Mouse (Mus musculus): Measurements from ENCODE around the gene Irs3. TPM values are rescaled to one million over a fixed set of nuclear protein-coding genes. Genes with fewer than 3 reads are reported as not detected.

Gene Irs3
- polyA plus RNA-seq, 1 experiment from 2014 or later: 0.09 TPM

GRCm38 (mm10) chr5:137670240-137670639, 24.7 kb upstream of the Irs3 start:
- Histone ChIP-seq H3K4me3 (replicated peaks; ENCODE audit: low read length) (no peak overlapping the region), H3K4me2 (ENCODE audit: low read length) (no peak overlapping the region), H3K27me3 (replicated peaks; ENCODE audit: control insufficient read depth, insufficient read depth, low read length) (no peaks in the 10 kb centered on the region), H3K9ac (replicated peaks; ENCODE audit: low read depth, low read length) (no peak overlapping the region), H3K9me3 (ENCODE audit: control insufficient read depth, low read length) (no peaks in the 10 kb centered on the region), H3K36me3 (ENCODE audit: control insufficient read depth, insufficient read depth) (peaks cover 7% of the 10 kb centered on the region), H3K27ac (ENCODE audit: low read length) (no peak overlapping the region), H3K4me1 (replicated peaks; ENCODE audit: control insufficient read depth, insufficient read depth, low read length) (peaks cover 10% of the 10 kb centered on the region; the same call in 1 of the 2 replicates)
- WGBS: 97% methylated on average over 1 of the region's 1 CpGs
- no peak for ATAC-seq

- ATAC-seq: no peak
- Histone ChIP-seq H3K4me2 (ENCODE audit: low read length) (no peak overlapping the region), H3K4me1 (replicated peaks; ENCODE audit: control insufficient read depth, insufficient read depth, low read length) (peaks cover 10% of the 10 kb centered on the region; the same call in 1 of the 2 replicates), H3K27me3 (replicated peaks; ENCODE audit: control insufficient read depth, insufficient read depth, low read length) (no peaks in the 10 kb centered on the region), H3K27ac (ENCODE audit: low read length) (peak overlapping the region; percentile 12), H3K9ac (replicated peaks; ENCODE audit: low read depth, low read length) (no peak overlapping the region), H3K9me3 (ENCODE audit: control insufficient read depth, low read length) (no peaks in the 10 kb centered on the region), H3K4me3 (replicated peaks; ENCODE audit: low read length) (no peak overlapping the region), H3K36me3 (ENCODE audit: control insufficient read depth, insufficient read depth) (peaks cover 12% of the 10 kb centered on the region)
- WGBS: 69% methylated on average over 10 of the region's 10 CpGs
Observed at GRCm38 (mm10) chr5:137668971-137669370, 23.5 kb upstream of the Irs3 start.

GRCm38 (mm10) chr5:137663057-137663456, 17.5 kb upstream of the Irs3 start:
- Histone ChIP-seq H3K9ac (replicated peaks; ENCODE audit: low read depth, low read length) (no peak overlapping the region), H3K27me3 (replicated peaks; ENCODE audit: control insufficient read depth, insufficient read depth, low read length) (no peaks in the 10 kb centered on the region), H3K27ac (ENCODE audit: low read length) (no peak overlapping the region), H3K4me1 (replicated peaks; ENCODE audit: control insufficient read depth, insufficient read depth, low read length) (no peaks in the 10 kb centered on the region), H3K36me3 (ENCODE audit: control insufficient read depth, insufficient read depth) (peaks cover 25% of the 10 kb centered on the region), H3K4me2 (ENCODE audit: low read length) (no peak overlapping the region), H3K4me3 (replicated peaks; ENCODE audit: low read length) (no peak overlapping the region), H3K9me3 (ENCODE audit: control insufficient read depth, low read length) (no peaks in the 10 kb centered on the region)
- 79% methylated on average over 9 of the region's 9 CpGs for WGBS
- no peak for ATAC-seq

- Histone ChIP-seq H3K9ac (replicated peaks; ENCODE audit: low read depth, low read length) (no peak overlapping the region), H3K27ac (ENCODE audit: low read length) (no peak overlapping the region), H3K9me3 (ENCODE audit: control insufficient read depth, low read length) (no peaks in the 10 kb centered on the region), H3K27me3 (replicated peaks; ENCODE audit: control insufficient read depth, insufficient read depth, low read length) (no peaks in the 10 kb centered on the region), H3K4me2 (ENCODE audit: low read length) (no peak overlapping the region), H3K4me1 (replicated peaks; ENCODE audit: control insufficient read depth, insufficient read depth, low read length) (no peaks in the 10 kb centered on the region), H3K4me3 (replicated peaks; ENCODE audit: low read length) (no peak overlapping the region), H3K36me3 (ENCODE audit: control insufficient read depth, insufficient read depth) (peaks cover 25% of the 10 kb centered on the region)
- 95% methylated on average over 6 of the region's 6 CpGs for WGBS
- ATAC-seq: no peak
Observed at GRCm38 (mm10) chr5:137660064-137660688, 14.7 kb upstream of the Irs3 start.

GRCm38 (mm10) chr5:137656977-137657376, 11.5 kb upstream of the Irs3 start:
- ATAC-seq: peak; percentile 84
- no peak overlapping the region for H3K4me3 ChIP-seq (replicated peaks; ENCODE audit: low read length)
- 30% methylated on average over 6 of the region's 6 CpGs for WGBS
- no peaks in the 10 kb centered on the region for H3K9me3 ChIP-seq (ENCODE audit: control insufficient read depth, low read length)
- H3K27ac ChIP-seq (ENCODE audit: low read length): no peak overlapping the region
- H3K4me1 ChIP-seq (replicated peaks; ENCODE audit: control insufficient read depth, insufficient read depth, low read length): no peaks in the 10 kb centered on the region
- no peaks in the 10 kb centered on the region for H3K27me3 ChIP-seq (replicated peaks; ENCODE audit: control insufficient read depth, insufficient read depth, low read length)
- H3K9ac ChIP-seq (replicated peaks; ENCODE audit: low read depth, low read length): no peak overlapping the region
- H3K36me3 ChIP-seq (ENCODE audit: control insufficient read depth, insufficient read depth): peaks cover 23% of the 10 kb centered on the region
- no peak overlapping the region for H3K4me2 ChIP-seq (ENCODE audit: low read length)

- Histone ChIP-seq H3K9ac (replicated peaks; ENCODE audit: low read depth, low read length) (no peak overlapping the region), H3K4me1 (replicated peaks; ENCODE audit: control insufficient read depth, insufficient read depth, low read length) (0 out of 2 replicates have a peak, but pooled peaks cover 2% of the 10 kb centered on the region), H3K4me2 (ENCODE audit: low read length) (no peak overlapping the region), H3K9me3 (ENCODE audit: control insufficient read depth, low read length) (no peaks in the 10 kb centered on the region), H3K27me3 (replicated peaks; ENCODE audit: control insufficient read depth, insufficient read depth, low read length) (no peaks in the 10 kb centered on the region), H3K27ac (ENCODE audit: low read length) (no peak overlapping the region), H3K36me3 (ENCODE audit: control insufficient read depth, insufficient read depth) (peaks cover 20% of the 10 kb centered on the region), H3K4me3 (replicated peaks; ENCODE audit: low read length) (no peak overlapping the region)
- no peak for ATAC-seq
- 83% methylated on average over 7 of the region's 7 CpGs for WGBS
Observed at GRCm38 (mm10) chr5:137654746-137655145, 9.2 kb upstream of the Irs3 start.

- WGBS: 90% methylated on average over 10 of the region's 10 CpGs
- no peak overlapping the region for H3K27ac ChIP-seq (ENCODE audit: low read length)
- H3K4me3 ChIP-seq (replicated peaks; ENCODE audit: low read length): no peak overlapping the region
- H3K9ac ChIP-seq (replicated peaks; ENCODE audit: low read depth, low read length): no peak overlapping the region
- H3K9me3 ChIP-seq (ENCODE audit: control insufficient read depth, low read length): no peaks in the 10 kb centered on the region
- H3K4me2 ChIP-seq (ENCODE audit: low read length): no peak overlapping the region
- 0 out of 2 replicates have a peak, but pooled peaks cover 5% of the 10 kb centered on the region for H3K4me1 ChIP-seq (replicated peaks; ENCODE audit: control insufficient read depth, insufficient read depth, low read length)
- peaks cover 16% of the 10 kb centered on the region for H3K36me3 ChIP-seq (ENCODE audit: control insufficient read depth, insufficient read depth)
- no peaks in the 10 kb centered on the region for H3K27me3 ChIP-seq (replicated peaks; ENCODE audit: control insufficient read depth, insufficient read depth, low read length)
- no peak for ATAC-seq
Observed at GRCm38 (mm10) chr5:137653366-137653765, 7.9 kb upstream of the Irs3 start.

GRCm38 (mm10) chr5:137652474-137652873, 7.0 kb upstream of the Irs3 start:
- Histone ChIP-seq H3K36me3 (ENCODE audit: control insufficient read depth, insufficient read depth) (peaks cover 16% of the 10 kb centered on the region), H3K4me2 (ENCODE audit: low read length) (no peak overlapping the region), H3K9me3 (ENCODE audit: control insufficient read depth, low read length) (no peaks in the 10 kb centered on the region), H3K9ac (replicated peaks; ENCODE audit: low read depth, low read length) (no peak overlapping the region), H3K27me3 (replicated peaks; ENCODE audit: control insufficient read depth, insufficient read depth, low read length) (no peaks in the 10 kb centered on the region), H3K4me1 (replicated peaks; ENCODE audit: control insufficient read depth, insufficient read depth, low read length) (0 out of 2 replicates have a peak, but pooled peaks cover 5% of the 10 kb centered on the region), H3K27ac (ENCODE audit: low read length) (no peak overlapping the region), H3K4me3 (replicated peaks; ENCODE audit: low read length) (no peak overlapping the region)
- peak; percentile 47 for ATAC-seq
- WGBS: 19% methylated on average over 3 of the region's 3 CpGs

GRCm38 (mm10) chr5:137649669-137650571, 4.4 kb upstream of the Irs3 start:
- ATAC-seq: no peak
- H3K36me3 ChIP-seq (ENCODE audit: control insufficient read depth, insufficient read depth): peaks cover 7% of the 10 kb centered on the region
- H3K4me3 ChIP-seq (replicated peaks; ENCODE audit: low read length): no peak overlapping the region
- H3K4me2 ChIP-seq (ENCODE audit: low read length): no peak overlapping the region
- H3K27ac ChIP-seq (ENCODE audit: low read length): no peak overlapping the region
- no peaks in the 10 kb centered on the region for H3K9me3 ChIP-seq (ENCODE audit: control insufficient read depth, low read length)
- H3K9ac ChIP-seq (replicated peaks; ENCODE audit: low read depth, low read length): peak overlapping the region; percentile 30; the same call in 1 of the 2 replicates
- peaks cover 9% of the 10 kb centered on the region; the same call in 1 of the 2 replicates for H3K4me1 ChIP-seq (replicated peaks; ENCODE audit: control insufficient read depth, insufficient read depth, low read length)
- peaks cover 14% of the 10 kb centered on the region for H3K27me3 ChIP-seq (replicated peaks; ENCODE audit: control insufficient read depth, insufficient read depth, low read length)
- 14% methylated on average over 18 of the region's 18 CpGs for WGBS
